Mouse (Mus musculus): Measurements from ENCODE around the gene Wars2.

DNA sequence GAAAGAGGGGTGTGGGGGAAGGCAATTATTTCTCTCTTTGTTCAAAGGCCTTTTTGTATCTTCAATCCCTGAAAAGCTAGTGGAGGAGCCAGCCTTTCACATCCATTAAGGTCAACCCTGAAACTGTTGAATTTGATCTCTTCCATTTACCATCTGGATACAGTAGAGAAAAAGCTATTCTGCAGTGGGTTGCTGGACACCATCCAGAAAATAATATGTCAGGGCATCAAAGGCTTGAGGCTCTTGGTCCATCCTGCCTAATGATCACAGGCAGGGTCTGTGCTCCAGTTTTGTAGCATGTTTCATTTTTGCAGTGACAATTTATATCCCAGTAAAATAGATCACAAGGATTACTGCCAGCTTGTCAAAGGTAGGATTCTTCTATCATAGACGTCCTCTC is 16.1 kb downstream of the Wars2 start:
- TF ChIP-seq EP300 (IDR thresholded peaks at IDR 0.05) (no peak), CTCF (IDR thresholded peaks at IDR 0.05) (no peak)

Data from lung, postnatal 0 days (tissue).